Mouse (Mus musculus) midbrain, embryonic 15.5 days (tissue): ENCODE measurements around the gene Xylt1. TPM values are rescaled to one million over a fixed set of nuclear protein-coding genes. Genes with fewer than 3 reads are reported as not detected.

Source experiments
- ATAC-seq: fragments of 200-750 bp; cut with Nextera tagmentation; replicated peaks from 2 replicates; pipeline ENCODE4 v1.8.0; 2017; ENCODE audit warnings: moderate TSS enrichment
- H3K27ac ChIP-seq: fragments of 300-500 bp; sonication (generic); 2 replicates; pipeline ENCODE4 v1.5.1; 2015; ENCODE audit warnings: mild to moderate bottlenecking, inconsistent platforms
- H3K27me3 ChIP-seq: fragments of 300-500 bp; sonication (generic); replicated peaks from 2 replicates; pipeline ENCODE4 v1.6.1; 2015; ENCODE audit warnings: inconsistent platforms
- H3K36me3 ChIP-seq: fragments of 300-500 bp; sonication (generic); replicated peaks from 2 replicates; pipeline ENCODE4 v1.6.1; 2015; ENCODE audit warnings: inconsistent platforms
- H3K4me1 ChIP-seq: fragments of 300-500 bp; sonication (generic); 2 replicates; pipeline ENCODE4 v1.6.1; 2015; ENCODE audit warnings: inconsistent platforms
- H3K4me2 ChIP-seq: fragments of 300-500 bp; sonication (generic); 2 replicates; pipeline ENCODE4 v1.6.1; 2015; ENCODE audit warnings: inconsistent platforms, mild to moderate bottlenecking, moderate library complexity
- H3K4me3 ChIP-seq: fragments of 300-500 bp; sonication (generic); 2 replicates; pipeline ENCODE4 v1.5.1; 2015; ENCODE audit warnings: mild to moderate bottlenecking, inconsistent platforms
- H3K9ac ChIP-seq: fragments of 300-500 bp; sonication (generic); 2 replicates; pipeline ENCODE4 v1.6.1; 2015; ENCODE audit warnings: mild to moderate bottlenecking, inconsistent platforms
- H3K9me3 ChIP-seq: fragments of 300-500 bp; sonication (generic); 2 replicates; pipeline ENCODE4 v1.6.1; 2016; ENCODE audit warnings: inconsistent platforms
- WGBS: fragments of 180-500 bp; shearing (Covaris S2); methylation state at CpG from one replicate; pipeline ENCODE4 v1.1.7; 2015; ENCODE audit warnings: mixed read lengths; 5-methylcytosine and 5-hydroxymethylcytosine counted together
- polyA plus RNA-seq: library from polyadenylated mRNA; unstranded; fragments of >200 nt; fragmentation: Nextera tagmentation; extraction: Ambion mirVana; gene quantifications from 2 replicates; pipeline ENCODE4 v1.2.1, GENCODE M21; 2015

The Xylt1 gene
- polyA plus RNA-seq, 1 experiment from 2014 or later = 2.8 TPM

- peak overlapping the region; percentile 19; the same call in 1 of the 2 replicates for H3K27ac ChIP-seq
- no peak overlapping the region for H3K9ac ChIP-seq
- peaks cover 8% of the 10 kb centered on the region for H3K4me1 ChIP-seq
- no peaks in the 10 kb centered on the region for H3K36me3 ChIP-seq
- no peaks in the 10 kb centered on the region for H3K27me3 ChIP-seq
- no peak overlapping the region for H3K4me2 ChIP-seq
- WGBS = 7% methylated on average over 5 of the region's 5 CpGs
- no peaks in the 10 kb centered on the region for H3K9me3 ChIP-seq
- peak; percentile 90 for ATAC-seq
- H3K4me3 ChIP-seq = no peak overlapping the region
These were observed 305.6 kb downstream of the Xylt1 start for GRCm38 (mm10) chr7:117686120-117686996.

DNA sequence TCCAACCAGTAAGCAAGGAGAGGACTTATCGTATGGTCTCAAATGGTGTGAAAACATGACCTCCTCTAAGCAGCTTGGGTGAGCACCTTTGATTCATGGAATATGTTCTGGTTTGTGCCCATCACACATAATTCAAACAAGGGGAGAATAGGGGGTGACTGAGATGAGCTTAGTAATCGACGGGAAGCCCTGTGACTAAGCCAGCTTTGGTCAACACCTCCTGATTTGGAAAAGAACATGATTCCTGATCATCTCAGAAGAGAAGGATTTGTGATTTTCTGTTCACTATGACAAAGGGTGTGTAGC is 306.2 kb downstream of the Xylt1 start:
- Histone ChIP-seq H3K4me2 (no peak overlapping the region), H3K27ac (0 out of 2 replicates have a peak overlapping the region, but pooled peaks have one; percentile 19), H3K9me3 (no peaks in the 10 kb centered on the region), H3K9ac (no peak overlapping the region), H3K36me3 (no peaks in the 10 kb centered on the region), H3K4me3 (no peak overlapping the region), H3K4me1 (peaks cover 8% of the 10 kb centered on the region), H3K27me3 (no peaks in the 10 kb centered on the region)
- ATAC-seq = no peak
- 23% methylated on average over 3 of the region's 3 CpGs for WGBS

DNA sequence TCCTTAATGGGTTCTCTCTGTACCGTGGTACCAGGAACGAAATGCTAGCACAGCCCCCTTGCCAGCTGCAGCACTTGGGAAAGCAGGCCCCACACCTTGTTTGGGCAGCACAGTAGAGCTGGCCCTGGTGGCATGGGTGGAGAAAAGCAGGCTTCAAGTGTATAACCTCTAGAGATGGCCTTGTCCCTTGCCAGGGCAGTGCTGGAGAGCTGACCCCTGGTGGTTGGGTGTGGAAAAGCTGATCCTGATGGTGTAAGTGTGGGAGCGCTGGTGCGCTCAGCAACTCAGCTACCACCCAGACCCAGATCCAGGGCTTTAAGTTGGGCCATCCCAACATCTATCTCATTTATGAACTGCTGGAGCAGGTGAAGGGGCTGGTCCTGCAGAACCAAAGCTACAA is 314.8 kb downstream of the Xylt1 start:
- H3K9me3 ChIP-seq = no peaks in the 10 kb centered on the region
- no peaks in the 10 kb centered on the region for H3K36me3 ChIP-seq
- H3K9ac ChIP-seq = no peak overlapping the region
- no peaks in the 10 kb centered on the region for H3K27me3 ChIP-seq
- no peak for ATAC-seq
- H3K4me1 ChIP-seq = peaks cover 14% of the 10 kb centered on the region
- no peak overlapping the region for H3K4me2 ChIP-seq
- 89% methylated on average over 4 of the region's 4 CpGs for WGBS
- H3K27ac ChIP-seq = no peak overlapping the region
- no peak overlapping the region for H3K4me3 ChIP-seq

GRCm38 (mm10) chr7:117697681-117698080 is 316.9 kb downstream of the Xylt1 start:
- H3K27ac ChIP-seq = no peak overlapping the region
- no peak overlapping the region for H3K4me2 ChIP-seq
- no peak overlapping the region for H3K9ac ChIP-seq
- no peaks in the 10 kb centered on the region for H3K36me3 ChIP-seq
- H3K9me3 ChIP-seq = no peaks in the 10 kb centered on the region
- no peaks in the 10 kb centered on the region for H3K27me3 ChIP-seq
- peaks cover 14% of the 10 kb centered on the region for H3K4me1 ChIP-seq
- H3K4me3 ChIP-seq = no peak overlapping the region
- 97% methylated on average over 4 of the region's 4 CpGs for whole genome bisulfite sequencing
- ATAC-seq = no peak

- WGBS = 96% methylated on average over 1 of the region's 1 CpGs
These were observed 317.9 kb downstream of the Xylt1 start for GRCm38 (mm10) chr7:117698551-117699114.

DNA sequence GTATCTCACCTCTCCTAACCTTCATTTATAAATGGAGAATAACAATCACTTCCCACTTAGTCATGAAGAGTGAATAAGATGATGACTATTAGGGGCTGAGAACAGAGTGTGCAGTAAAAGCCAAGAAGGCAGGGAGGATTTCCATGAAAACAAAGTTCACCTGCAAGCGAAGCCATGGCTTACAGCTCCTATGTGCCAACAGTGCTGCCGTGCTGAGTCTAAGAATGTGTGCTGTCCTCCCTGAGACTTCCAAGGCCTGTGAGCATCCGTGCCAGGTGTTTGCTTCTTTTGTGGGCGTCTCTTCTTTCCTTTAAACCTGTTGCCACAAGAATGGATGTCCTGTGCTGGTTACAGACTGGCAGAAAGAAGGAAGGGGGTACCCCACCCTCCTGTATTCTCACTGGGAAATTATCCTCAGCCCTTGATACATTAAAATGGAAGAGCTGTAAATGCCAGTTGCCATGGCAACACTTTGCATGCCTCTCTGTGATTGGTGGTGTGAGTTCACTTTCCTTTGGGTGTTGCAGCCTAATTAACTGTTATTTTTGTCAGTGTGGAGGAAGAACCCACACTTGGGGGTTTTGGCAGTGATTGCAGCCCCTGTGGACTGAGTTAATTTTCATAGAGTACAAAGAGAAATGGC is 318.7 kb downstream of the Xylt1 start:
- H3K9me3 ChIP-seq = no peaks in the 10 kb centered on the region
- peak overlapping the region; percentile 14; the same call in 1 of the 2 replicates for H3K4me2 ChIP-seq
- 50% methylated on average over 4 of the region's 4 CpGs for WGBS
- H3K27me3 ChIP-seq = no peaks in the 10 kb centered on the region
- no peak overlapping the region for H3K9ac ChIP-seq
- H3K4me3 ChIP-seq = no peak overlapping the region
- ATAC-seq = peak; percentile 89
- peaks cover 14% of the 10 kb centered on the region for H3K4me1 ChIP-seq
- peak overlapping the region; percentile 46 for H3K27ac ChIP-seq
- no peaks in the 10 kb centered on the region for H3K36me3 ChIP-seq

More at GRCm38 (mm10) chr7:117698551-117699114, 317.9 kb downstream of the Xylt1 start:
- ATAC-seq = no peak
- peaks cover 14% of the 10 kb centered on the region for H3K4me1 ChIP-seq
- H3K27me3 ChIP-seq = no peaks in the 10 kb centered on the region
- H3K36me3 ChIP-seq = no peaks in the 10 kb centered on the region
- no peak overlapping the region for H3K9ac ChIP-seq
- no peaks in the 10 kb centered on the region for H3K9me3 ChIP-seq
- no peak overlapping the region for H3K4me3 ChIP-seq
- H3K27ac ChIP-seq = no peak overlapping the region
- no peak overlapping the region for H3K4me2 ChIP-seq

DNA sequence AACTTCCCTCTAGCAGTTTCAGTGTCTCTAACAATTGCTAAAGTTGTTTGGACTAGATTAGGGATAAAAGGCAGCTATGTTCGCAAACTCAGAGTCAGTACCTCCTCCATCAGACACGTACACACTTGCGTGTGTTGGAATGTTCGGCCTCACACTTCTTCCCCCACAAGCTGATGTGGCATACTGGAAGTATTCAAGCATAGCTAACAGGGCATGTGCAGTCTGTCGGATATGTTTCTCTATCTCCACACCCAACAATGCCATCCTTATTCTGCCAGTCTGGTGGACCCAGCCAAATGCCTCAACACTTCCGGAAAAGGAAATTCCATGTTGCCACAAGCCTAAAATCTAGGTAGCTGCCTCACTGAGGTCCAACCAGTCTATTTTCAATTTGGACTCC is 319.3 kb downstream of the Xylt1 start:
- Histone ChIP-seq H3K9ac (no peak overlapping the region), H3K27ac (peak overlapping the region; percentile 46), H3K4me2 (no peak overlapping the region), H3K9me3 (no peaks in the 10 kb centered on the region), H3K4me3 (no peak overlapping the region), H3K36me3 (no peaks in the 10 kb centered on the region), H3K27me3 (no peaks in the 10 kb centered on the region), H3K4me1 (peaks cover 14% of the 10 kb centered on the region)
- 63% methylated on average over 6 of the region's 6 CpGs for whole genome bisulfite sequencing
- no peak for ATAC-seq

- Histone ChIP-seq H3K9ac (no peak overlapping the region), H3K36me3 (no peaks in the 10 kb centered on the region), H3K27me3 (no peaks in the 10 kb centered on the region), H3K4me3 (no peak overlapping the region), H3K27ac (no peak overlapping the region), H3K4me1 (no peaks in the 10 kb centered on the region), H3K4me2 (no peak overlapping the region), H3K9me3 (no peaks in the 10 kb centered on the region)
- ATAC-seq = no peak
- WGBS = 62% methylated on average over 10 of the region's 10 CpGs
These were observed 329.3 kb downstream of the Xylt1 start for GRCm38 (mm10) chr7:117709901-117710607.

- Histone ChIP-seq H3K4me2 (no peak overlapping the region), H3K4me1 (no peaks in the 10 kb centered on the region), H3K27ac (no peak overlapping the region), H3K27me3 (no peaks in the 10 kb centered on the region), H3K9ac (no peak overlapping the region), H3K9me3 (no peaks in the 10 kb centered on the region), H3K4me3 (no peak overlapping the region), H3K36me3 (no peaks in the 10 kb centered on the region)
- WGBS = 89% methylated on average over 5 of the region's 5 CpGs
- ATAC-seq = no peak
These were observed 336.2 kb downstream of the Xylt1 start for GRCm38 (mm10) chr7:117716876-117717408.

- 63% methylated on average over 6 of the region's 6 CpGs for WGBS
- H3K27ac ChIP-seq = no peak overlapping the region
- no peaks in the 10 kb centered on the region for H3K36me3 ChIP-seq
- no peaks in the 10 kb centered on the region for H3K27me3 ChIP-seq
- no peak overlapping the region for H3K4me3 ChIP-seq
- H3K4me1 ChIP-seq = no peaks in the 10 kb centered on the region
- no peak overlapping the region for H3K9ac ChIP-seq
- no peaks in the 10 kb centered on the region for H3K9me3 ChIP-seq
- H3K4me2 ChIP-seq = no peak overlapping the region
- ATAC-seq = no peak
These were observed 339.6 kb downstream of the Xylt1 start for GRCm38 (mm10) chr7:117720426-117720825.
